Mouse (Mus musculus) Patski (cell line): Measurements from ENCODE around the gene Col23a1. TPM values are rescaled to one million over a fixed set of nuclear protein-coding genes. Genes with fewer than 3 reads are reported as not detected.

Experiments used
- ATAC-seq: fragments of 100-300 bp; one replicate; pipeline ENCODE4 v1.8.0; 2021
- CTCF ChIA-PET: fragments of 350-600 bp; sonication (Branson Sonifier 250); formaldehyde crosslinking; loops from one replicate; lab custom pipeline; 2022; ENCODE audit warnings: inconsistent platforms; lab: Charles Lee
- POLR2A ChIA-PET: fragments of 350-600 bp; sonication (Branson Sonifier 250); formaldehyde crosslinking; loops from one replicate; lab custom pipeline; 2022; ENCODE audit warnings: antibody characterized with exemption, inconsistent platforms; lab: Charles Lee
- DNase-seq: peaks from one replicate; pipeline ENCODE4 v3.0.0-alpha.2; 2011; ENCODE audit warnings: low read depth, low spot score
- H3K27me3 ChIP-seq: fragments of 371-371 bp; one replicate; pipeline ENCODE4 v1.5.1; 2021
- CTCF ChIP-seq: fragments of 100-300 bp; IDR thresholded peaks from one replicate; pipeline ENCODE4 v1.5.1; 2021
- in situ Hi-C: fragments of 300-500 bp; cut with MboI; formaldehyde crosslinking; loops from 3 replicates; pipeline ENCODE4 v1.11.1; 2018; ENCODE audit warnings: low pct_unique_long_range_greater_than_20kb, mixed read lengths
- polyA plus RNA-seq: library from polyadenylated mRNA; unstranded; gene quantifications from one replicate; pipeline ENCODE4 v1.2.3, GENCODE M21; 2021

Gene Col23a1
- polyA plus RNA-seq, 1 experiment from 2014 or later = 3.5 TPM

- H3K27me3 ChIP-seq = no peaks in the 10 kb centered on the region
- no peak for TF ChIP-seq CTCF
- in situ Hi-C loops = no loop called here
- ATAC-seq (no peak), DNase-seq (no peak)
- CTCF ChIA-PET = no interaction called here
- POLR2A ChIA-PET = no interaction called here
Observed at GRCm38 (mm10) chr11:51591168-51591567, 301.4 kb downstream of the Col23a1 start.

DNA sequence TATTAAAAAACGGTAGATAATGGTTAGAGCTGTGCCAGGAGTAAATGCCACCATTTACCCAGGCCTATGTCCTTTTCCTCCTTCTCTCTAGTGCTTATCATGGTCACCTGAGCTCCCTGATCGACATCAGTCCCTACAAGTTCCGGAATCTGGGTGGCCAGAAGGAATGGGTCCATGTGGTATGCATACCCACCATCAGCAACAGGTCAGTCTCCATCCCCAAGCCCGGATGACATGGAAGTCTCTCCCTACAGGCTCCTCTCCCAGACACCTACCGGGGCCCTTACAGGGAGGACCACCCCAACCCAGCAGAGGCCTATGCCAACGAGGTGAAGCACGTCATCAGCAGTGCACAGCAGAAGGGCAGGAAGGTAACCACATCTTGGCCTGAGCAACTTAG lies 302.2 kb downstream of the Col23a1 start:
- in situ Hi-C loops = no loop called here
- ChIA-PET POLR2A (no interaction called here), CTCF (no interaction called here)
- DNase-seq (no peak), ATAC-seq (no peak)
- no peak for TF ChIP-seq CTCF
- no peaks in the 10 kb centered on the region for H3K27me3 ChIP-seq

DNA sequence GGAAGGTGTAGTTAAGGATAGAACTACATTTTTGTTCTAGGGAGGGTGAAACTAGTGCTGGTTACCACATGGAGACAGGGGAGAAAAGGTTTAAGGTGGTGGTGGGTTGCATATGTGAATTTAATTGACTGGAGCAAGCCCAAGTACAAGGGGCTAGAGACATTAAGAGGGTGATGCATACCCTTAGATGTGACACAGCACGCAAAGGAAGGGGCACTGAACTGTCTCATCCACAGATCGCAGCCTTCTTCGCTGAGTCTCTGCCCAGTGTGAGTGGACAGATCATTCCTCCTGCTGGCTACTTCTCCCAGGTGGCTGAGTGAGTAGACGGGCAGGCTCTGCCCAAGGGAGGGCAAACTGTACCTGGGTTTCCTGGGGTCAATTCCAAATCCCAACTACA lies 303.6 kb downstream of the Col23a1 start:
- DNase-seq (no peak), ATAC-seq (no peak)
- ChIA-PET POLR2A (interaction anchor here (1.0 kb wide), 1 partner anchor 12 kb away, joined by 4 read pairs; no protein-coding TSS in a partner anchor), CTCF (interaction anchor here (0.7 kb wide), 1 partner anchor 8 kb away, joined by 3 read pairs; no protein-coding TSS in a partner anchor)
- in situ Hi-C loops = no loop called here
- no peaks in the 10 kb centered on the region for H3K27me3 ChIP-seq
- TF ChIP-seq CTCF = no peak

DNA sequence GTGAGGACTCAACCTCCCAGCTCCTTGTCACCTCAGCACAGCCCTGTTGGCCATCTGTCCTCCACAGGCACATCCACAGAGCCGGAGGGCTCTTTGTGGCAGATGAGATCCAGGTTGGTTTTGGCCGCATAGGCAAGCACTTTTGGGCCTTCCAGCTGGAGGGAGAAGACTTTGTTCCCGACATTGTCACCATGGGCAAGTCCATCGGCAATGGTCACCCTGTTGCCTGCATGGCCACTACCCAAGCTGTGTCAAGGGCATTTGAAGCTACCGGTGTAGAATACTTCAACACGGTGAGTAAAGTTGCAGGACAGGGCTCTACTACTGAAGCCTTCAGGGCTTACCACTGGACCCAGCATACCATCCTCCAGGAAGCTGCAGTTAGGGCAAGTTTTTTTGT lies 304.1 kb downstream of the Col23a1 start:
- TF ChIP-seq CTCF = no peak
- in situ Hi-C loops = no loop called here
- no peaks in the 10 kb centered on the region for H3K27me3 ChIP-seq
- CTCF ChIA-PET = interaction anchor here (0.7 kb wide), 1 partner anchor 9 kb away, joined by 3 read pairs; no protein-coding TSS in a partner anchor
- no peak for ATAC-seq
- POLR2A ChIA-PET = interaction anchor here (1.0 kb wide), 1 partner anchor 12 kb away, joined by 4 read pairs; no protein-coding TSS in a partner anchor
- no peak for DNase-seq

- DNase-seq (no peak), ATAC-seq (no peak)
- TF ChIP-seq CTCF = no peak
- POLR2A ChIA-PET = interaction anchor here (0.8 kb wide), 1 partner anchor 10 kb away, joined by 4 read pairs; no protein-coding TSS in a partner anchor
- in situ Hi-C loops = no loop called here
- no peaks in the 10 kb centered on the region for H3K27me3 ChIP-seq
- CTCF ChIA-PET = interaction anchor here (1.6 kb wide), 1 partner anchor 10 kb away, joined by 5 read pairs; the partner anchor contains the start of gene Phykpl
Observed at GRCm38 (mm10) chr11:51594715-51595350, 305.1 kb downstream of the Col23a1 start.

DNA sequence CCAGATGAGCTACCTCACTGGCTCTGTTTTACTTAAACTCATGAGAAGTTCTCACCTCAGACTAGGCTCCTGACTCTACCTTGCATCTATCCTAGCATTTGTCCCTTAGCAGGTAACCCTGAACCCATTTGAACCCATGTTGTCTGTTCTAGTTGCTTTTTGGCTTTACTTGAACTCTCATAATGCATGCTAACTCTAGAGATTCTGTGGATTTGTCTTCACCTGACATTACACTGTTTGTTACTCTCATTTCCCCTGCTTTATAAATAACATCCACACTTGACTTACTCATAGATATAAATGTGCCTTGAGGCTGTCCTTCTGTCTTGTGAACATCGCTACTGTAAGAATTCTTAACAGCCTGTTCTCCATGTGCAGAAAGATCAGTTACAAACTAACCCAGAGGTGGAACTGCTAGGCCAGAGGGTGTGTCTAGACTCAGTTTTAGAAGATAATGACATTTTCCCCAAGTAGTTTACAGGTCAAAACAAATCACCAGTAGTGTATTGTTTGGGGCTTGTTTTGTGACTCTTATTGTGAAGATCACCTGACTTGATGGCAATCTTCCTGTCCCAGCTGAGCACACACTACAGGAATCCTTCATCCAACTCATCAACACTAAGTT lies 305.9 kb downstream of the Col23a1 start:
- TF ChIP-seq CTCF = no peak
- POLR2A ChIA-PET = interaction anchor here (0.8 kb wide), 1 partner anchor 9 kb away, joined by 4 read pairs; no protein-coding TSS in a partner anchor
- in situ Hi-C loops = no loop called here
- H3K27me3 ChIP-seq = no peaks in the 10 kb centered on the region
- ATAC-seq = no peak
- CTCF ChIA-PET = interaction anchor here (1.6 kb wide), 1 partner anchor 11 kb away, joined by 5 read pairs; the partner anchor contains the start of gene Phykpl
- no peak for DNase-seq

DNA sequence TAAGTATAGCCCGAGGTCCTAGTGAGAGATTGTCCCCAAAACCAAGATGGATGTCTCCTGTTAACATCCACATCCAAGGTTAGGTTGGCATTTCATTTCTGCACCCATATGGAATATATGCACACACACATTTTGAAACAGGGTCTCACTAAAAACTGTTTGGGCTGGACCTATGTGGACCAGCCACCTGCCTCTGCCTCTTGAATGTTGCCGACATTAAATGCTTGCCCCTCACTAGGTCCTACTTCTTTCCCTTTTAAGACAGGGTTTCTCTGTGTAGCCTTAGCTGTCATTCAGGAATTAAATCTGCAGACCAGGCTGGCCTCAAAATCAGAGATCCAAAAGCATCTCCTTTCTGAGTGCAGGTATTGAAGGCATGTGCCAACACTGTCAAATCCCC lies 307.8 kb downstream of the Col23a1 start:
- no peaks in the 10 kb centered on the region for H3K27me3 ChIP-seq
- in situ Hi-C loops = no loop called here
- TF ChIP-seq CTCF = no peak
- ATAC-seq (no peak), DNase-seq (no peak)
- ChIA-PET CTCF (interaction anchor here (1.2 to 1.7 kb wide), 2 partner anchors 11 to 13 kb away, joined by 4 to 6 read pairs; partner anchors contain the start of gene Phykpl), POLR2A (interaction anchor here (1.8 kb wide), 1 partner anchor 8 kb away, joined by 9 read pairs; no protein-coding TSS in a partner anchor)

DNA sequence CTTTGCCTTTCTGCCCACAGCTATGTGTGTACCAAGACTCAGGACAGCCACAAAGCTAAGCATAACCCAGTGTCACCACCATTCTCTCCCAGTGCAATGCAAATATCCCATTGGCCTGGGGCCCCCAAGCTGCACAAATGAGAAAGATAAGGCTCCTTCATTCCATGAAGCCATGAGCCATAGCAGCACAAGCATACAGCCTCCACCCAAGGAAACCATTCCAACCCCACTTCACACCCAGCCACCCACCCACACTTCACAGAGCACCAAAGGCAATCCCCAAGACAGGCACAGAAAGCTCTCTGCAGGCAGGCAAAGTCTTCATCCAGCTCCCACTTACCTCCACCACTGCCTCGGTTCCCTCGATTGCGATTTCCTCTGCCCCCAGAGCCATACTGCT lies 312.5 kb downstream of the Col23a1 start:
- DNase-seq (no peak), ATAC-seq (no peak)
- no peaks in the 10 kb centered on the region for H3K27me3 ChIP-seq
- no peak for TF ChIP-seq CTCF
- in situ Hi-C loops = no loop called here
- POLR2A ChIA-PET = interaction anchor here (1.0 to 1.9 kb wide), 3 partner anchors 12 to 17 kb away, joined by 3 to 6 read pairs (median 3); partner anchors contain the start of gene Phykpl
- CTCF ChIA-PET = interaction anchor here (1.3 to 1.7 kb wide), 4 partner anchors 14 to 85 kb away, joined by 3 to 6 read pairs (median 3); partner anchors contain the start of gene Phykpl

DNA sequence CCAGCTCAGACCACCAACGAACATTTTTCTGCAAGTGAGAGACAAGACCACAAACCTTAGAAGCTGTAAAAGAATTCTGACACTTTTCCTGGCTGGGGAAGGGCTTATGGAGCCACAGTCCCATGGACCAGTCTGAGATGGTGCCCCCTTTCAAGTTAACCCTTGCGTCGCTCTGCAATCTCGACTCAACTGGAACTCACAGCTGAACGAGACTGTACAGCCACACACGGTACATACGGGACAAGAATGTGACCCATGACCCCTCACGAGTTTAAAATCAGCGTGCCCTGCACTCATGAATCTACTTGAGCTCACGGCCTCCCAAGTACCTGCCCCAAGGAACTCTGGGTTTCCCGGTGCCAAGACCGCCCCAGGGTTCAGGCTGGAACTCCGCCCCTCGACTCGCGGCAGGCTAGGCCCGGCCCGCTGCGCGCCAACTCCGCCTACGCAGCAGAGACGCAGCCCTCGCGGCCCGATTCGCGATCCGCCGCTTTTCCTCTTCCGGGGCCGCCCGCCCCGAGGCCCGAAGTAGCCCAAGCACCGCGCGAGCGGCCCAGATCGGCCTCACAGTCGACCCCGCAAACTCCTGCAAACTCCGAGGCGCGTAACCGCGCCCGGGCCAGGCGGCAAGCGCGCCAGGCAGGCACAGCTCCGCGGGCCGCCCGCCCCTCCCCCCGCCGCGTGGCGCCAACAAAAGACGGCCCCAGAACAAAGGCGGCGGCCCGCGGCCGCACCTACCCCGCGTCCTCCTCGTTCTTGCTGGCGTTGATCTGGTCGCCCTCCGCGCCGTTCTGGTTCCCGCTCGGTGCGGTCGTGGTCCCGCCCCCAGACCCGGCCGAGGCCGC lies 316.1 kb downstream of the Col23a1 start:
- in situ Hi-C loops = no loop called here
- no peak for TF ChIP-seq CTCF
- DNase-seq (no peak), ATAC-seq (peak; percentile 81)
- CTCF ChIA-PET = interaction anchor here (1.0 to 2.3 kb wide), 5 partner anchors 11 to 83 kb away, joined by 3 to 7 read pairs (median 4); partner anchors contain the start of gene 0610009B22Rik
- H3K27me3 ChIP-seq = no peaks in the 10 kb centered on the region
- POLR2A ChIA-PET = interaction anchor here (0.6 to 1.9 kb wide), 15 partner anchors 9 to 343 kb away, joined by 3 to 9 read pairs (median 5); partner anchors contain the start of genes 0610009B22Rik, BC049762, Phykpl and Rmnd5b
